ENCODE assay signal across 10 mouse cellular contexts in genomic region chr1:133886431-133886830, GRCm38 (mm10). TPM values are rescaled to one million over a fixed set of nuclear protein-coding genes. Genes with fewer than 3 reads are reported as not detected.
DNase-seq lines count a peak whose midpoint lies in the region; ATAC-seq lines count a peak whose summit lies in the region.
"Had no signal": no experiment of that assay in that cellular context is flagged by ENCODE, and none has a peak within 500 bp of the region (broad histone marks: within the 10 kb centered on the region; RNA-seq: fewer than 3 reads in every experiment).

No protein-coding gene starts in this region.

- peak overlapping the region; percentile 19 for H3K9ac ChIP-seq in hindbrain, embryonic 15.5 days
- H3K9ac ChIP-seq in midbrain, embryonic 16.5 days (ENCODE audit: low read depth, low read length): peak overlapping the region; percentile 4; the same call in 1 of the 2 replicates

- no peaks in the 10 kb centered on the region for H3K36me3 ChIP-seq in hindbrain, embryonic 15.5 days
- no peaks in the 10 kb centered on the region for H3K36me3 ChIP-seq in midbrain, embryonic 16.5 days (ENCODE audit: control insufficient read depth, insufficient read depth, low read length)

- H3K4me1 ChIP-seq in hindbrain, embryonic 15.5 days (replicated peaks): peaks cover 54% of the 10 kb centered on the region
- peaks cover 37% of the 10 kb centered on the region for H3K4me1 ChIP-seq in midbrain, embryonic 16.5 days (ENCODE audit: control insufficient read depth, insufficient read depth, low read length)

- DNase-seq in cerebellum, adult 11-12 months: peak; percentile 40
- no peak for DNase-seq in cerebellum, postnatal 14 days
- peak; percentile 82 for DNase-seq in brain, adult 2 months (ENCODE audit: low read depth, low spot score)
- DNase-seq in urinary bladder, postnatal 14 days (ENCODE audit: low spot score): no peak
- no peak for DNase-seq in heart, postnatal 36 days
- no peak for DNase-seq in adrenal gland, adult 8-10 months

- ATAC-seq in hindbrain, embryonic 15.5 days (ENCODE audit: low FRiP score, low read depth): no peak; the same call in 1 of the 2 replicates
- ATAC-seq in midbrain, embryonic 16.5 days: peak; percentile 40; the same call in 1 of the 2 replicates

- 6% methylated on average over 6 of the region's 6 CpGs for WGBS in hindbrain, embryonic 15.5 days
- WGBS in midbrain, embryonic 16.5 days: 16% methylated on average over 6 of the region's 6 CpGs

- H3K4me3 ChIP-seq in hindbrain, embryonic 15.5 days: no peak overlapping the region
- H3K4me3 ChIP-seq in midbrain, embryonic 16.5 days (ENCODE audit: low read depth, low read length): no peak overlapping the region

- no peaks in the 10 kb centered on the region for H3K9me3 ChIP-seq in hindbrain, embryonic 15.5 days
- no peaks in the 10 kb centered on the region for H3K9me3 ChIP-seq in midbrain, embryonic 16.5 days (replicated peaks; ENCODE audit: control insufficient read depth, low read length, poor library complexity, severe bottlenecking)

- peak overlapping the region; percentile 43 for H3K4me2 ChIP-seq in hindbrain, embryonic 15.5 days
- H3K4me2 ChIP-seq in midbrain, embryonic 16.5 days (ENCODE audit: low read length): peak overlapping the region; percentile 45

- intact Hi-C loops in heart, postnatal 36 days (cut with DNase I): no loop called here

- H3K27me3 ChIP-seq in hindbrain, embryonic 15.5 days: no peaks in the 10 kb centered on the region
- H3K27me3 ChIP-seq in midbrain, embryonic 16.5 days (ENCODE audit: control insufficient read depth, insufficient read depth, low read depth, low read length): no peaks in the 10 kb centered on the region

- peak overlapping the region; percentile 72 for H3K27ac ChIP-seq in hindbrain, embryonic 15.5 days (replicated peaks)
- H3K27ac ChIP-seq in midbrain, embryonic 16.5 days (ENCODE audit: low read length): peak overlapping the region; percentile 60
- H3K27ac ChIP-seq: macrophage had no signal

RNA-seq across cellular contexts. Expression of gene Optc, which starts 21.4 kb away (rescaled TPM):
- 3.0 and 3.9 TPM in 2 replicates for polyA plus RNA-seq in hindbrain, embryonic 15.5 days (2015; fragmentation: Nextera tagmentation; extraction: Ambion mirVana)
- 2.3 and 3.7 TPM in 2 replicates for polyA plus RNA-seq in midbrain, embryonic 16.5 days (2015; fragmentation: Nextera tagmentation; extraction: Ambion mirVana)
- total RNA-seq in heart, postnatal 36 days (2021): under 1 TPM; 0.42 to 0.65 TPM
- 1 to 10 TPM; 1.0 to 2.2 (median 1.4) TPM for total RNA-seq in adrenal gland, adult 8-10 months (2022)
- total RNA-seq: hematopoietic stem cell, adult 5-6 weeks had no signal
- polyA plus RNA-seq: macrophage had no signal

RNA-seq across cellular contexts. Expression of gene Prelp, which starts 34.8 kb away (rescaled TPM):
- 12.0 and 18.0 TPM in 2 replicates for polyA plus RNA-seq in hindbrain, embryonic 15.5 days (2015; fragmentation: Nextera tagmentation; extraction: Ambion mirVana)
- 8.1 and 9.1 TPM in 2 replicates for polyA plus RNA-seq in midbrain, embryonic 16.5 days (2015; fragmentation: Nextera tagmentation; extraction: Ambion mirVana)
- 10 to 100 TPM; 30.9 to 32.5 TPM for total RNA-seq in heart, postnatal 36 days (2021)
- total RNA-seq in adrenal gland, adult 8-10 months (2022): 100 to 1,000 TPM in 1 of 4 experiments, 10 to 100 TPM in 3; 40.0 to 103 (median 53.5) TPM
- total RNA-seq: hematopoietic stem cell, adult 5-6 weeks had no signal

Comparison
In these comparisons a context has a peak if more than half of its experiments do, and no peak if none do; other contexts are left out.
1. DNase-seq: peak in cerebellum, adult 11-12 months (single experiment) and brain, adult 2 months (single experiment); none in cerebellum, postnatal 14 days (0 of 2), urinary bladder, postnatal 14 days (single experiment), heart, postnatal 36 days (0 of 2) and adrenal gland, adult 8-10 months (single experiment).